Mouse (Mus musculus): ENCODE data around the gene Rnd1. TPM values are rescaled to one million over a fixed set of nuclear protein-coding genes. Genes with fewer than 3 reads are reported as not detected.

The Rnd1 gene
- total RNA-seq, 1 experiment from 2014 or later: 16.5 TPM

GRCm38 (mm10) chr15:98646737-98647136, 30.5 kb downstream of the Rnd1 start:
- no peak for ATAC-seq (ENCODE audit: extremely low read depth, insufficient number of reproducible peaks, low FRiP score, poor library complexity, severe bottlenecking)

- ATAC-seq (ENCODE audit: extremely low read depth, insufficient number of reproducible peaks, low FRiP score, poor library complexity, severe bottlenecking): no peak
Measured at GRCm38 (mm10) chr15:98645057-98646026, 31.9 kb downstream of the Rnd1 start.

GRCm38 (mm10) chr15:98644406-98644805, 32.9 kb downstream of the Rnd1 start:
- ATAC-seq (ENCODE audit: extremely low read depth, insufficient number of reproducible peaks, low FRiP score, poor library complexity, severe bottlenecking): no peak

- no peak for ATAC-seq (ENCODE audit: extremely low read depth, insufficient number of reproducible peaks, low FRiP score, poor library complexity, severe bottlenecking)
Measured at GRCm38 (mm10) chr15:98640157-98640556, 37.1 kb downstream of the Rnd1 start.

GRCm38 (mm10) chr15:98637155-98637554, 40.1 kb downstream of the Rnd1 start:
- ATAC-seq (ENCODE audit: extremely low read depth, insufficient number of reproducible peaks, low FRiP score, poor library complexity, severe bottlenecking): no peak

GRCm38 (mm10) chr15:98636517-98636916, 40.7 kb downstream of the Rnd1 start:
- no peak for ATAC-seq (ENCODE audit: extremely low read depth, insufficient number of reproducible peaks, low FRiP score, poor library complexity, severe bottlenecking)

- no peak for ATAC-seq (ENCODE audit: extremely low read depth, insufficient number of reproducible peaks, low FRiP score, poor library complexity, severe bottlenecking)
Measured at GRCm38 (mm10) chr15:98635291-98635841, 41.9 kb downstream of the Rnd1 start.

- no peak for ATAC-seq (ENCODE audit: extremely low read depth, insufficient number of reproducible peaks, low FRiP score, poor library complexity, severe bottlenecking)
Measured at GRCm38 (mm10) chr15:98634541-98635081, 42.6 kb downstream of the Rnd1 start.

- no peak for ATAC-seq (ENCODE audit: extremely low read depth, insufficient number of reproducible peaks, low FRiP score, poor library complexity, severe bottlenecking)
Measured at GRCm38 (mm10) chr15:98633822-98634470, 43.3 kb downstream of the Rnd1 start.

- ATAC-seq (ENCODE audit: extremely low read depth, insufficient number of reproducible peaks, low FRiP score, poor library complexity, severe bottlenecking): no peak
Measured at GRCm38 (mm10) chr15:98632921-98633320, 44.3 kb downstream of the Rnd1 start.

- no peak for ATAC-seq (ENCODE audit: extremely low read depth, insufficient number of reproducible peaks, low FRiP score, poor library complexity, severe bottlenecking)
Measured at GRCm38 (mm10) chr15:98632107-98632744, 45.0 kb downstream of the Rnd1 start.

GRCm38 (mm10) chr15:98631493-98631892, 45.8 kb downstream of the Rnd1 start:
- ATAC-seq (ENCODE audit: extremely low read depth, insufficient number of reproducible peaks, low FRiP score, poor library complexity, severe bottlenecking): 0 out of 2 replicates have a peak, but pooled peaks have one; percentile 33

GRCm38 (mm10) chr15:98630540-98630939, 46.7 kb downstream of the Rnd1 start, which contains the start of gene Cacnb3:
Gene Cacnb3 (plus strand): TSS chr15:98630840.
- no peak for ATAC-seq (ENCODE audit: extremely low read depth, insufficient number of reproducible peaks, low FRiP score, poor library complexity, severe bottlenecking)

GRCm38 (mm10) chr15:98629464-98629863, 47.8 kb downstream of the Rnd1 start:
- ATAC-seq (ENCODE audit: extremely low read depth, insufficient number of reproducible peaks, low FRiP score, poor library complexity, severe bottlenecking): no peak

GRCm38 (mm10) chr15:98628589-98629254, 48.5 kb downstream of the Rnd1 start:
- ATAC-seq (ENCODE audit: extremely low read depth, insufficient number of reproducible peaks, low FRiP score, poor library complexity, severe bottlenecking): no peak

- no peak for ATAC-seq (ENCODE audit: extremely low read depth, insufficient number of reproducible peaks, low FRiP score, poor library complexity, severe bottlenecking)
Measured at GRCm38 (mm10) chr15:98626487-98627212, 50.6 kb downstream of the Rnd1 start.

GRCm38 (mm10) chr15:98626078-98626477, 51.2 kb downstream of the Rnd1 start:
- ATAC-seq (ENCODE audit: extremely low read depth, insufficient number of reproducible peaks, low FRiP score, poor library complexity, severe bottlenecking): no peak

- ATAC-seq (ENCODE audit: extremely low read depth, insufficient number of reproducible peaks, low FRiP score, poor library complexity, severe bottlenecking): no peak
Measured at GRCm38 (mm10) chr15:98623361-98623821, 53.9 kb downstream of the Rnd1 start.

All from neutrophil, adult 5-6 weeks (primary cell).